Mouse (Mus musculus): ENCODE data around the gene Ctsh.

DNA sequence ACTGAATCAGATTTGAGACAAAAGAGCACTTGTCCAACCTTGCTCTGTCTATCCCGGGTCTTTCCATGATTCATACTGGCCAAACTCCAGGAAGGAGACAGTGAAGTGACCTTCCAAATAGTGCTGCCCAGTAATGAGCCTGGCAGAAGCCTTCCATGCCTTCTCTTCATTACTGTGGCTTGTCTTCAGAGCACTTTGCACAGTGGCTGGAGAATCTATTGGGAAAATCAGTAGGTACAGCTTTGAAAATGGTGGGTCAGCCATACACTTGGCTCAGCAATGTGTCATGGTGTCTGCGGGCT is 6.6 kb downstream of the Ctsh start:
- TF ChIP-seq CTCF (IDR thresholded peaks at IDR 0.05; ENCODE audit: borderline replicate concordance, insufficient read depth, low read length) (no peak), POLR2A (IDR thresholded peaks at IDR 0.05; ENCODE audit: low read depth, low read length) (no peak)
